Mouse (Mus musculus): ENCODE results near the gene Elavl1. TPM values are rescaled to one million over a fixed set of nuclear protein-coding genes. Genes with fewer than 3 reads are reported as not detected.
A peak's percentile ranks its signal among the peaks of the same experiment; 100 is the strongest.

The Elavl1 gene
- total RNA-seq, 2 experiments from 2014 or later = 46.0 to 86.6 TPM

DNA sequence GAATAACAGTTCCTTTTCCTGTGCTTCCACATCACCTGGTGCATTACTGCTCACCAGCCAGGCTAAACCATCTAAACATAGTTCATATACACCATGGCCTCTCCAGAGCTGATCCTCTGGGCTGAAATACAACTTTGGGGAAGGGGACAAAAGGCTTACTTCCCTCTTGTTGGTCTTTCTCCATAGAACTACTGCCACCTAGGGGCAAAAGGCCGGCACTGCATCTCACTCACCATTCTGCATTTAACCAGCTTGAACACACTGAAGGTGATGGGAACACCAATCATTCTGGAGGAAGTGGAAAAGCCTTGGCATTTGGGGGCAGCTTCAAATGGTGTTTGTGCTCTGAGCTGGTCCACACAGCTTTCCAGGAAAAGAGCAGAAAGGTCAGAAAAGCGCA lies 2.7 kb downstream of the Elavl1 start:
- peak; percentile 56 for ATAC-seq (ENCODE audit: poor library complexity, severe bottlenecking)

DNA sequence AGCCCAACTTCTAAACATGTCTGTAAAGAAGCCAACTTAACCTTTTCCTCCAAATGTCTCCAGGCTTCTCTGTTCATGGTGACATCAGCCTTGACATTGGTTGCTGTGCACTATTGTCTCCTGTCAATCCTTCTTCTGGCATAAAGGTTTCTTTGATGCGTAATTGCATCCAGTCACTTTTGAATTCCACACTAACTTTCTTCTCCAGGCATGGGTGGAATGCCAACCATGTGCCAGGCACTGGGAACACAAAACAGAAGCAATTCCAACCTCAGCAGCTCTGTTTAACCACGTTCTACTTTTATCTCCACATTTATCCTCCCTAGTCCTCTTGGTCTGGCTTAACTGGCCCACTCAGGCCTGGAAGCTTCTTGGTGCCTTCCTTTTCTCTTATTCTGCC lies 4.2 kb downstream of the Elavl1 start:
- ATAC-seq (ENCODE audit: poor library complexity, severe bottlenecking) = no peak

- ATAC-seq (ENCODE audit: poor library complexity, severe bottlenecking) = no peak
Measured at GRCm38 (mm10) chr8:4320404-4320803, 4.8 kb downstream of the Elavl1 start.

- ATAC-seq (ENCODE audit: poor library complexity, severe bottlenecking) = no peak
Measured at GRCm38 (mm10) chr8:4319573-4319872, 5.7 kb downstream of the Elavl1 start.

DNA sequence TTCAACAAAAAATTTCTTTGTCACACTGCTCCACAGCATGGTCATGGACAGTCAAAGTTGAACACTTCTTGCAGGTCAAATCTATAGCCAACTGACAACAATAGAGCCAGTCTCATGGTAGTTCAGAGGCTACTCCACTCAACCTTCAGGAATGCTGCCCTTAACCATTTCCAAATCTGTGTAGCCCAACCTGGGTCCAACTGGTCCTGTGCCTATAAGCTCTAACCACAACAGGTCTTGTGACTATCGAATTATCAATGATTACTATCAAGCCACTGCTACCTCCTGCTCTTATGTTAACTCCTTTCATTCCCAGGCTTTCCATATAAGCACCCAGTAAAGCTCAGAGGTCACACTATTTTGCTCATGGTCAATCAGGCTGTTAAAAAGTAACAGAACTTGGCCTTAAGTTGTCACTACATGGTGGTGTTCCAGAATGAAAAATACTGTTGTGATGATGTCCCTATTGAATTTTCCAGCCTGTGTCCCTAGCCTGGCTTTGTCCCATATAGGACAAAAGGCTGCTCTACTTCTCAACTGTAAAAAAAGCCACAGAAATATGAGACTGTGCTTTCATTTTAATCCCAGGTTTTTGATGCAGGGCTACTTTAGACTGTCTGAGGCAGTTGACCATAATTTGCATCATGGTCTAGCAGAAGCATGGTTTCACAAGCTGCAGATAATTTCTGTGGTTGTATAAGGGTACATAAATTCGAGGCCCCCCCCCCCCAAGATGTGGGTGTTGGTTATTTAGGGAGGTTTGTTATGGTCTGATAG lies 6.2 kb downstream of the Elavl1 start:
- ATAC-seq (ENCODE audit: poor library complexity, severe bottlenecking) = no peak

DNA sequence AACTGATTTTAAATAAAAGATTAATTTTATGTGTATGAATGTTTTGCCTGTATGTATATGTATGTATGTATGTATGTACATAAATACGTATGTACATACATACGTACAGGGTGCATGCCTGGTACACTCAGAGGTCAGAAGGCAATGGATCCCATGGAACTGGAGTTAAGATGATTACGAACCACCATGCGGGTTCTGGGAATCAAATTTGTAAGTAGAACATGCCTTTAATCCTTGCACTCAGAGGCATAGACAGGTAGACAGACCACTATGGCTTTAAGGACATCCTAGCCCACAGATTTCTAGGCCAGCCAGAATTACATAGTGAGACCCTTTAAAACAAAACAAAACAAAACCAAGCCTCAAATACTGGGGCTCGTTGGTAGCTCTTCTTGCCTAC lies 7.1 kb downstream of the Elavl1 start:
- ATAC-seq (ENCODE audit: poor library complexity, severe bottlenecking) = no peak

GRCm38 (mm10) chr8:4314852-4315251 lies 10.4 kb downstream of the Elavl1 start:
- no peak for ATAC-seq (ENCODE audit: poor library complexity, severe bottlenecking)

- ATAC-seq (ENCODE audit: poor library complexity, severe bottlenecking) = no peak
Measured at GRCm38 (mm10) chr8:4313254-4314124, 11.7 kb downstream of the Elavl1 start.

GRCm38 (mm10) chr8:4312104-4312503 lies 13.1 kb downstream of the Elavl1 start:
- ATAC-seq (ENCODE audit: poor library complexity, severe bottlenecking) = peak; percentile 69; the same call in 1 of the 2 replicates

DNA sequence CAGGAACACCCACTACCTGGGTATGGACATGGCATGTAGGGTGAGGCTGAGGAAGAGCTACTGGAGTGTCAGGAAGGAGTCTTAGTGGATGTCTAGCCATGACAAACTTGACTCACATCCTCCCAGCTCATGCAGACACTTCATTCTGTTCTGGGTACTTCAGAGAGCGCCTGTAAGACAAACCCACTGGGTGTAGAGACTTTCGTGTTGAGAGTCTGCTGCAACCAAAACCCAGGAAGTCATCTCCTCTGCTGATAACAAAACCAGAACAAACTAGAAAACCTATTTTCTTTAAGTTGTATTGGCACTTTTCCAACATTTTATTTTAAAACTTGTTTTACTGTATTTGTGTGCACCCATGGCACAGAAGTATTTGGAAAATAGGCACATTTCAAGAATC lies 19.4 kb downstream of the Elavl1 start:
- ATAC-seq (ENCODE audit: poor library complexity, severe bottlenecking) = no peak

GRCm38 (mm10) chr8:4304124-4304547 lies 21.1 kb downstream of the Elavl1 start:
- no peak for ATAC-seq (ENCODE audit: poor library complexity, severe bottlenecking)

DNA sequence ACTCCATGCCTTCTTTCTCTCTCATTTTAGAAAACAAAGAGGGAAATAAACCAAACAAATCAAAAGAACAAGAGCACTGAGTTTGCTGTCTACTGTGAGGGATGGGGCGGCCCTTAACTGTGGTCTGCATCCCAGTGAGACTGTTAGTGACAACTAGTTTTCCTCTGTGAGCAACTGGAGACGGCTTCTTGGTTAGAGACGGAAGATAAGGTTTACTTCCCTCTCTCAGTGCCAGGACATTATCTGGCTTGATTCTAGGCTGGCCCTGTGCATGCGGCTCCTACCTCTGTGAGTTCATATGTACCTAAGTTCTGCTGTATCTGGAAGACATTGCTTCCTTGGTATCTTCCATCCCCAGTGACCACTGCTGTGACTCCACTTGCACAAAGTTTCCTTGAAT lies 27.4 kb downstream of the Elavl1 start:
- no peak for ATAC-seq (ENCODE audit: poor library complexity, severe bottlenecking)

DNA sequence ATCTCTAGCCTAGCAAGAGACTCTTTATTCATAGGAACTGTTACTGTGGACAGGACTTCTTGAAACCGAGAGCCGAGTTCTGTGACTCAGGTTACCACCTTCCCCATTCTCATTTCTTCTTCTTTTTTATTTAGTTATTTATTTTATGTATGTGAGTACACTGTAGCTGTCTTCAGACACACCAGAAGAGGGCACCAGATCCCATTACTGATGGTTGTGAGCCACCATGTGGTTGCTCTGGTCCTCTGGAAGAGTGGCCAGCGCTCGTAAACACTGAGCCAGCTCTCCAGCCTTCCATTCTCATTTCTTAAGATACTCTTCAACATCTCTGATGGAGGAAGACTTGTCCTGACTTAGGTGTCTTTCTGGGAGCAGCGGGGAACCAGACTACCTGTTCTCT lies 32.5 kb downstream of the Elavl1 start:
- no peak for ATAC-seq (ENCODE audit: poor library complexity, severe bottlenecking)

DNA sequence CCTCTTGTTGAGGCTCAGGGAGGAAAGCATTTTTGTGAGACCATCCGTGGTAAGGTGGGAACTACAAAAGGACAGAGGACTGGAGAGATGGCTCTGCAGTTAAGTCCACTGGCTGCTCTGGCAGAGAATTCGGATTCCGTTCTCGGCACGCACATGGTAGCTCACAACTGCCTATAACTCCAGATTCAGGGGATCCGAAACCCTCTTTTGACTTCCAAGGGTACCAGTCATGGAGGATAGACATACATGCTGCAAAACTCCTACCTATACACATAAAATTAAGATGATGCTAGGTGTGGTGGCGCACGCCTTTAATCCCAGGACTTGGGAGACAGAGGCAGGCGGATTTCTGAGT lies 49.1 kb downstream of the Elavl1 start:
- no peak for ATAC-seq (ENCODE audit: poor library complexity, severe bottlenecking)

- ATAC-seq (ENCODE audit: poor library complexity, severe bottlenecking) = peak; percentile 100
Measured at GRCm38 (mm10) chr8:4275275-4276110, 49.7 kb downstream of the Elavl1 start, which contains the start of gene Timm44. Gene Timm44, minus strand, starts transcription at chr8:4275913.

GRCm38 (mm10) chr8:4269609-4270008 lies 55.6 kb downstream of the Elavl1 start:
- no peak for ATAC-seq (ENCODE audit: poor library complexity, severe bottlenecking)

DNA sequence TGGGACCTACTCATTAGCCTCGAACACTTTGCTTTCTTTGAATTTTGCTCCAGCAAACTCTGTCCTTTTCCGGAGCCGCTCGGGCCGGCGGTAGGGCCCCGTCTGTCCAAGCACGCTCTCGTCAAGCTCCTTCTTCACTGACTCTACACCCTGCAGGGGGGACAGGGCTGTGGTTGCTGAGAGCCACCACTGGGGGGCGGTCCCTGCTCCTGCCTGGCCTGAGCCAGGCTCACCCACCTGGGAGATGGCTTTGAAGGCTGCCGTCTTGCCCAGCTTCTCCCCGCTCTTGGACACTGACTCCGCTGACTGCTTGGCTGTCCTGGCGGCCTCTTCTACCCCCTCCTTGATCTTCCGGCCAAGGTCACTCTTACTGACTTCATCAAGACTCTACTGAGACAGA lies 57.6 kb downstream of the Elavl1 start:
- ATAC-seq (ENCODE audit: poor library complexity, severe bottlenecking) = peak; percentile 71

- ATAC-seq (ENCODE audit: poor library complexity, severe bottlenecking) = no peak
Measured at GRCm38 (mm10) chr8:4265160-4265914, 59.9 kb downstream of the Elavl1 start.

DNA sequence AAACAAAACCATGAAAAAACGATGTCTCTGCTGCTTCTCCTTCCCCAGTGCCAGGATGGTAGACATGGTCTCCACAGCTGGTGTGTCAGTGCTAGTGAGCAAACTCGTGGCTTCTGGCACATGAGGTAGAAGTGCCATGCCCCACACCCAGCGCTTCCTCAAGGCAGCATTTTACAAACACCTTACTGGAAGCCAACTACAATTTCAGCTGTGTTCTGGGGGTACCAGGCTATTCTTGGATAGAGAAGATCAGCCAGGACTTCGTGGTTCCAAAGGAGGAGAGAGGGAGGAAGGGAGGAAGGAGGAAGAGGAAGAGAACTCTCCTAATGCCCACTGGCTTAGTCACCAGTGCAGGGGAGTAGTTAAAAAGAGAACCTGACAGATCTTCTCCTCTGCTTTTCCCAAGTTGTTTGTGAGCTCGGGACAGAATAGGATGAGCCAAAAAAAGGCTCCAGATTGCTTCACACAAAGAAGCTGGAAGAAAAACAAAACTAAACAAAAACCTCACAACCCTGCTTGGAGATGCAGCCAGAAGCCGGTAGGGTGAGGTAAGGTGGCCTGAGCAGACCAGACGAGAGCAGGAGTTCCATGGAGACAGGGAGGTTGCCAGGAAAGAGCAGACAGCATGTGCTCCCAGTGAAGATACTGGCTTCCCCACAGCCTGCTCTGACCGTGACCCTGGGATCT lies 62.0 kb downstream of the Elavl1 start:
- ATAC-seq (ENCODE audit: poor library complexity, severe bottlenecking) = no peak

DNA sequence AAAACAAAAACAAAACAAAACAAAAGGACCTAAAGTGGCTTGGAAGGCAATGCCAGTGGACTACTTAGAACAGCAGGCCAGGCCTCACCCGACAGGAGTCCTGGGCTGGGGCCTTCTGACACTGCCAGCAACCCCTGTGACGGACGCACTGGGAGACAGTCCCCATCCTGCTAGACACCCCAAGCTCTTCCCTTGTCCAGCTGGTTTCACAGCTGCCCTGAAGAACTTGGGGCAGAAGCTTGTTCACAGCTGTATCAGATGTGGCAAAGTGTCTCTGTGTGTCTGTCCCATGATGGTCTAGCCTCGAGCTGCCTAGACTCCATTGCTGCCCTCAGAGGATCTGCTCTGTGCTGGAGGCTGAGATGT lies 65.4 kb downstream of the Elavl1 start:
- ATAC-seq (ENCODE audit: poor library complexity, severe bottlenecking) = no peak

Data from megakaryocyte, adult 5-6 weeks (primary cell).